Mouse (Mus musculus) stomach, embryonic 14.5 days (tissue): ENCODE measurements at regions not wholly inside any gene's neighbourhood (a gene's known extent, or its start where the extent isn't known, plus 50 kb on each side); places are given as distances from the start of the nearest gene placed in this dataset.
"Not testable (repeated sequence)": the region's sequence is repeated elsewhere in the genome, so short reads cannot be mapped to it uniquely, and the experiment has no call there.

Source experiments
- ATAC-seq: fragments of 200-750 bp; cut with Nextera tagmentation; 2 replicates; pipeline ENCODE4 v1.8.0; 2017; ENCODE audit warnings: low read depth, moderate TSS enrichment; ENCODE audit not compliant: insufficient number of reproducible peaks, insufficient read depth, low FRiP score
- H3K27ac ChIP-seq: fragments of 300-500 bp; sonication (generic); 2 replicates; pipeline ENCODE4 v1.5.1; 2014; ENCODE audit warnings: mild to moderate bottlenecking, low read length, moderate library complexity, mixed read lengths
- H3K27me3 ChIP-seq: fragments of 300-500 bp; sonication (generic); 2 replicates; pipeline ENCODE4 v1.6.1; 2014; ENCODE audit warnings: low read length, control low read depth, mixed read lengths; ENCODE audit not compliant: control insufficient read depth, insufficient read depth
- H3K36me3 ChIP-seq: fragments of 300-500 bp; sonication (generic); 2 replicates; pipeline ENCODE4 v1.6.1; 2014; ENCODE audit warnings: mild to moderate bottlenecking, control low read depth, low read length, moderate library complexity, mixed read lengths; ENCODE audit not compliant: control insufficient read depth, insufficient read depth
- H3K4me1 ChIP-seq: fragments of 300-500 bp; sonication (generic); 2 replicates; pipeline ENCODE4 v1.6.1; 2014; ENCODE audit warnings: low read length, control low read depth, mixed read lengths; ENCODE audit not compliant: control insufficient read depth, insufficient read depth
- H3K4me2 ChIP-seq: fragments of 300-500 bp; sonication (generic); replicated peaks from 2 replicates; pipeline ENCODE4 v1.6.1; 2014; ENCODE audit warnings: low read depth, low read length, control low read depth
- H3K4me3 ChIP-seq: fragments of 300-500 bp; sonication (generic); 2 replicates; pipeline ENCODE4 v1.5.1; 2014; ENCODE audit warnings: low read depth, low read length, control low read depth
- H3K9ac ChIP-seq: fragments of 300-500 bp; sonication (generic); replicated peaks from 2 replicates; pipeline ENCODE4 v1.6.1; 2014; ENCODE audit warnings: low read depth, mild to moderate bottlenecking, control low read depth, low read length, moderate library complexity, mixed read lengths
- H3K9me3 ChIP-seq: fragments of 300-500 bp; sonication (generic); 2 replicates; pipeline ENCODE4 v1.6.1; 2016; ENCODE audit warnings: low read depth, low read length, control low read depth; ENCODE audit not compliant: control insufficient read depth
- WGBS: fragments of 180-500 bp; shearing (Covaris S2); extraction: QIAGEN DNeasy Blood & Tissue Kit; methylation state at CpG from one replicate; pipeline ENCODE4 v1.1.7; 2014; 5-methylcytosine and 5-hydroxymethylcytosine counted together

DNA sequence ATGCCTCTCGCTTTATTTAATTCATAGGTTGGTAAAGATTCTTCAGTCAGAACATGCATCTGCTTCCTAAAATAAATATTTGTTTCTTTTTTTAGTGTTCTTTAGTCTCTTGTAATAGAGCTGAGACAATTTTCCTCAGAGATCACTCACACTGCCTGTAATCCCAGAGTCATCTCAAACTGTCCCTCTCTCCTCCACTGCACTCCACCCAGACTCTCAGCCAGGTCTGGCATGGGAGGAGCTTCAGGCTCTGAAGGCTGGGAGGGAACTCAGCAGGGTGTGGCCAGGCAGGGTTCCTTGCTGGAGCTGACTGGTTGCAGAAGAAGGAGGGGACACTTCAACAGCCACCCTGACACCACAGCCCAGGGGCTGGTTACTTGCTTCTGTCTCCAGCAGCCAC lies 524.8 kb downstream of the Dad1 start:
- ATAC-seq, H3K36me3 ChIP-seq, H3K27ac ChIP-seq, H3K4me3 ChIP-seq, H3K9ac ChIP-seq, H3K27me3 ChIP-seq, H3K9me3 ChIP-seq, H3K4me2 ChIP-seq, H3K4me1 ChIP-seq: not testable (repeated sequence)
- no CpG with 5 or more reads among the region's 1 CpGs for WGBS

DNA sequence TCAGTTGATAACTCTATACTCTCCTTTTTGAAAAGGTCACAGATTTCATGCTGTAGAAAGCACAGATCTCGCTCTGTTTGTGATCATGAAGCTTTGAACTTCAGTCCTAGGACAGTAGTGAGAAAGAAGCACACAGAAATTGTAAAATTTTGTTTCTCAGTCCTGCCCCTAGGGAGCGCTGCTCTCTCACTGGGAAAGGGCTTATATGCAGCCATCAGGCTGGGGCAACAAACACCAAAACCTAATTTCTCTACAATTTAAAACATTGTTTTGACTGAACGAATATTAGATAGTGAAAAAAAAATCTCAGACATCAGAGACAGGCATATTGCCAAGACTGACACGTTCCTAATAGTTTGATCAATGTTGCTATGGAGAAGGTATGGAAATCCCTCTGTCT lies 527.0 kb downstream of the Dad1 start:
- not testable (repeated sequence) for H3K4me2 ChIP-seq, H3K4me1 ChIP-seq, ATAC-seq, H3K36me3 ChIP-seq, H3K9ac ChIP-seq, H3K9me3 ChIP-seq, H3K27ac ChIP-seq, H3K27me3 ChIP-seq, H3K4me3 ChIP-seq
- WGBS = 45% methylated on average over 2 of the region's 4 CpGs

DNA sequence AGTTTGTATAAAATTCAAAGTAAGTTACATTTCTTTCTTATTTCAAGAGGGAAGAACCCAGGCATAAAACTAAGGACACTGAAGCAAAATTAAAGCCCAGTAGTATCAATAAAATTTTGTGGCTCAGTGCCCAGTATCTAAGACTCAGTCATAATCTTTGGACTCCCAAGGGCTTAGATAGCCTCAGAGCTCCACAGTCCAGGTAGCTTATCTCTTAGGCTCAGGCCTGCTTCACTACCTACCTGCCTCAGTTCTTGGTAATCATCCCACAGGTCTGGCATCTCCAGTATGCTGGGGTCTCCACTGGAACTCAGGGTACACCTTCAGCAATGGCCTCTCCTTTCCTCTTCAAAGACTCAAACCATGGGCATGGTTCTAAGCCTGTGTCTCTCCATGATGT lies 530.3 kb downstream of the Dad1 start:
- not testable (repeated sequence) for H3K4me1 ChIP-seq, H3K36me3 ChIP-seq, H3K4me3 ChIP-seq, H3K9me3 ChIP-seq, H3K9ac ChIP-seq, H3K27ac ChIP-seq, H3K27me3 ChIP-seq, ATAC-seq, H3K4me2 ChIP-seq

DNA sequence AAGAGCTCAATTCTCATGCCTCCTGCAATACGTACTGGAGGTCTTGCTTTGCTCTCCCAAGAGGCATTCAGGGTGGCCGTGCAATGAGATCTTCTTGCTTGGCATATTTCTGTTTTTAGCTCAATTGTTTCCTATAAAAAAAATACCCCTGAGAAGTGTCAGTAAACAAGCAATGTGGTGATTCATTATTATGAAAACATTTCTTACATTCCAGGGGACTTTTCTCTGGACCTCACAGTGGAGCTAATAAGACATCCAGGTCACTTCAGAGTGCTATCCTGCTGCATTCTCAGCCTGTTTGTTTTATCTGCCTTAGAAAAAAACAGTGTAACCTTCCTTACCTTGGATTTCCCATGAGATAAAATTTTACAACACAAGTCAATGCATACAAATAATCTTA lies 532.0 kb downstream of the Dad1 start:
- H3K4me1 ChIP-seq, ATAC-seq, H3K4me3 ChIP-seq, H3K27me3 ChIP-seq, H3K9ac ChIP-seq, H3K4me2 ChIP-seq, H3K9me3 ChIP-seq, H3K36me3 ChIP-seq, H3K27ac ChIP-seq: not testable (repeated sequence)
- 75% methylated on average over 1 of the region's 2 CpGs for WGBS

DNA sequence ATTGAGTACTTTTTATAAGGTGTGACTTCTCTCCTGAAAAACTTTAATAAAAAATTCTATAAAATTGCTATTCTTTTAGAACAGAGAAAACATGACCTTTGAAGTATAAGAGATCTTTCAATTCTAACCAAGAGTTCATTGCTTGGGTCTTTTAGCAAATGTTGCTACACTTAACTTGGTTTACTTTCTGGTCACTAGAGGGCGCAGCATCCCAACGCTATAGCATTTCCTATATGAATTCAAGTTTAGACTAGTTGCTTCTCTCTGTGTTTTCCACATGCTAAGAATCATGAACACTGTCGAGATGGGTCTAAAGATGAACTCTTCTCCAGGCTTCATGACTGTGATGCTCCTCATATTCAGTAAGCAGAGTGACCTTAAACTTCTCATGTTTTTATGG lies 544.3 kb downstream of the Dad1 start:
- 5% methylated on average over 3 of the region's 3 CpGs for WGBS
- not testable (repeated sequence) for H3K36me3 ChIP-seq, H3K27ac ChIP-seq, H3K4me1 ChIP-seq, H3K4me2 ChIP-seq, H3K27me3 ChIP-seq, ATAC-seq, H3K9me3 ChIP-seq, H3K4me3 ChIP-seq, H3K9ac ChIP-seq

DNA sequence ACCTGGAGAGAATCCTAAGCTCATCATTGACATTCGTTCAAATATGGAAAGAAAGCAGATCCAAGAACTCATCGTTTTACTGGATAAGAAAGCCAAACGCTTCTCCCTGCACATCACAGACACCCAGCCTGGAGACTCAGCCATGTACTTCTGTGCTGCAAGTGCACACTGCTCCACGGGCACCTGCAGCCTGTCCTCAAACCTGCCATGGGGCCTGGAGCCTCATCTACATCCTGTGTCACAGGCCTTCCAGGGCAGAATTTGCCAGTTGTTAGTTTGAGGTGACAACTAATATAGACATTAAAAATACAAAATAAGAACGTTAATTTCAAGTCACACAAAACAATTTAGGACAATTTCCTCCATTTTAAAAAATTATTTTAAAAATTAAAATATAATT lies 549.6 kb downstream of the Dad1 start:
- whole genome bisulfite sequencing = 89% methylated on average over 5 of the region's 5 CpGs
- H3K27ac ChIP-seq, H3K9me3 ChIP-seq, H3K27me3 ChIP-seq, H3K9ac ChIP-seq, H3K4me3 ChIP-seq, H3K4me1 ChIP-seq, H3K36me3 ChIP-seq, H3K4me2 ChIP-seq, ATAC-seq: not testable (repeated sequence)

DNA sequence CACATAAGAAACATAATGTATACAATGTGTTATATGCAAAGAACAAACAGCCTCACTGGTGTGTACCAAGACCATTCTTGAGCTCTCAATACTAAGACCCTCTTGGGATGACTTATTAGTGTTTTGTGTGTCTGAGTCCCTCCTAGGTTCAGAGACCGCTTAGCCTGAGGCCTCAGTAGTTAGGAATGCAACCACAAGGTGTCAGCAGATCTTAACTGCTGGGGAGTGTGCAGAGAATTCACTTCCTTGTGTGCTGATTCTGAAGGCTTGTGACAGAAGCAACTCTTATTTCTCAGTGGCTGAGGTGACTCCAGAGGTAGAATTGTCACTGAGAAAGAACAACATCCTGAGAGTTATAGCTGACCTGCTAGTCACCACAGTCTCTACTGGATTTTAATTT lies 550.3 kb downstream of the Dad1 start:
- not testable (repeated sequence) for ATAC-seq, H3K27ac ChIP-seq, H3K4me3 ChIP-seq, H3K9ac ChIP-seq, H3K36me3 ChIP-seq, H3K9me3 ChIP-seq, H3K4me1 ChIP-seq, H3K27me3 ChIP-seq, H3K4me2 ChIP-seq
- 17% methylated on average over 1 of the region's 1 CpGs for WGBS

DNA sequence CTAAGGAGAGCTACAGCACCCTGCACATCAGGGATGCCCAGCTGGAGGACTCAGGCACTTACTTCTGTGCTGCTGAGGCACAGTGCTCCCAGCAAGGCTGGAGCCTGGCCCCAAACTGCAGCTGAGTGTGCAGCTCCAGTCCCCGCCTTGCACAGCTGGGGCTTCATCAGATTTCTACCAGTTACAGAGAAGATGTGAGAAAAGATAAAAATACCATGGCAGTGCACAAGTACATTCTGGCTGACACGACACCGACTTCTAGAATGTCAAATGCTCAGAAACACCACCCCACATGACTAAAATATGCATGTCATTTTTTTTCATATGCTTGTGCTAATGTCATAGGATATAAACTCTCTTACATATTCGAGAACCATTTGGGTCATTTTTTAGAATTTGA lies 569.8 kb downstream of the Dad1 start:
- H3K27ac ChIP-seq, ATAC-seq, H3K4me3 ChIP-seq, H3K9me3 ChIP-seq, H3K27me3 ChIP-seq, H3K4me1 ChIP-seq, H3K36me3 ChIP-seq, H3K9ac ChIP-seq, H3K4me2 ChIP-seq: not testable (repeated sequence)
- 64% methylated on average over 4 of the region's 4 CpGs for WGBS

DNA sequence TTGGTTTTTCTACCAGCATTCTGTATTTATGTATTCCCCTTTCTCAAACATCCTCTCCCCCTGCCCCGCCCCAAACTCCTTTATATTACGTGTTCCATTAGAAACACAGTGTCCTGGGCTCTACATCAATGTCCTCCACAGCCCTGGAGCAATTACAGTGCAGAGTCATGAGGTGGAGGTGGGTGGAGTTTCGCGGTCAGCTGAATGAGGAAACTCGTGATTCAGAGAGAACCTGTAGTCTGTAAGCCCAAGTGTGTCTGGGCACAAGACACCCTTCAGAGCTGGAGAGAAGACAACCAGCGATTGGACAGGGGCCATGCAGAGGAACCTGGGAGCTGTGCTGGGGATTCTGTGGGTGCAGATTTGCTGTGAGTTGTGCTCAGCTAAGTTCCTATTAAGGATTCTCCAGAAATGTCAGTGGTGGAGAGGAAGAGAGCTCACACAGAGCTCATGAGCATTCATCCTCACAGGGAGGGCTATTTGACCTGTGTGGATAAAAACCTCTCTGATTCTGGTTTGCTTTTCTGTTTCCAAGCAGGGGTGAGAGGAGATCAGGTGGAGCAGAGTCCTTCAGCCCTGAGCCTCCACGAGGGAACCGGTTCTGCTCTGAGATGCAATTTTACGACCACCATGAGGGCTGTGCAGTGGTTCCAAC lies 570.4 kb downstream of the Dad1 start:
- 76% methylated on average over 9 of the region's 9 CpGs for WGBS
- H3K36me3 ChIP-seq, H3K4me2 ChIP-seq, H3K4me3 ChIP-seq, H3K9ac ChIP-seq, ATAC-seq, H3K27me3 ChIP-seq, H3K4me1 ChIP-seq, H3K27ac ChIP-seq, H3K9me3 ChIP-seq: not testable (repeated sequence)
